Mouse (Mus musculus): ENCODE measurements around the gene Gna13. TPM values are rescaled to one million over a fixed set of nuclear protein-coding genes. Genes with fewer than 3 reads are reported as not detected.

Gene Gna13
- total and polyA plus RNA-seq, 2 experiments from 2014 or later = 44.4 to 55.0 TPM

- Histone ChIP-seq H3K4me2 (ENCODE audit: low read depth, low read length) (peak overlapping the region; percentile 89), H3K36me3 (ENCODE audit: insufficient read depth, low read length) (no peaks in the 10 kb centered on the region), H3K27ac (peak overlapping the region; percentile 98; the same call in 1 of the 2 replicates), H3K9me3 (ENCODE audit: low read length) (no peaks in the 10 kb centered on the region), H3K27me3 (ENCODE audit: insufficient read depth, low read length) (no peaks in the 10 kb centered on the region), H3K4me3 (ENCODE audit: low read length) (no peak overlapping the region), H3K4me1 (ENCODE audit: insufficient read depth, low read length) (peaks cover 44% of the 10 kb centered on the region), H3K9ac (replicated peaks; ENCODE audit: low read length) (no peak overlapping the region; the same call in 1 of the 2 replicates)
- DNase-seq (ENCODE audit: low spot score) = no peak
- no peak for ATAC-seq
- WGBS = 74% methylated on average over 7 of the region's 7 CpGs
- no peak for TF ChIP-seq CTCF (IDR thresholded peaks at IDR 0.05; ENCODE audit: low read depth)
These were observed 1.4 kb upstream of the Gna13 start for GRCm38 (mm10) chr11:109361241-109361630.

- no peaks in the 10 kb centered on the region for H3K36me3 ChIP-seq (ENCODE audit: insufficient read depth, low read length)
- ATAC-seq (no peak), DNase-seq (ENCODE audit: low spot score) (no peak)
- peak overlapping the region; percentile 98 for H3K27ac ChIP-seq
- no peak for TF ChIP-seq CTCF (IDR thresholded peaks at IDR 0.05; ENCODE audit: low read depth)
- WGBS = 7% methylated on average over 27 of the region's 27 CpGs
- H3K4me1 ChIP-seq (ENCODE audit: insufficient read depth, low read length) = peaks cover 44% of the 10 kb centered on the region
- no peaks in the 10 kb centered on the region for H3K9me3 ChIP-seq (ENCODE audit: low read length)
- H3K4me2 ChIP-seq (ENCODE audit: low read depth, low read length) = peak overlapping the region; percentile 89
- peak overlapping the region; percentile 94 for H3K9ac ChIP-seq (replicated peaks; ENCODE audit: low read length)
- no peaks in the 10 kb centered on the region for H3K27me3 ChIP-seq (ENCODE audit: insufficient read depth, low read length)
- H3K4me3 ChIP-seq (ENCODE audit: low read length) = peak overlapping the region; percentile 96
These were observed 784 bp upstream of the Gna13 start for GRCm38 (mm10) chr11:109361631-109362462.

GRCm38 (mm10) chr11:109363191-109364133 lies 831 bp downstream of the Gna13 start:
- peak overlapping the region; percentile 96 for H3K4me3 ChIP-seq (ENCODE audit: low read length)
- H3K36me3 ChIP-seq (ENCODE audit: insufficient read depth, low read length) = no peaks in the 10 kb centered on the region
- DNase-seq (ENCODE audit: low spot score) (no peak), ATAC-seq (peak; percentile 43)
- H3K9me3 ChIP-seq (ENCODE audit: low read length) = no peaks in the 10 kb centered on the region
- H3K27ac ChIP-seq = peak overlapping the region; percentile 98
- peak overlapping the region; percentile 89 for H3K4me2 ChIP-seq (ENCODE audit: low read depth, low read length)
- peaks cover 51% of the 10 kb centered on the region for H3K4me1 ChIP-seq (ENCODE audit: insufficient read depth, low read length)
- 2% methylated on average over 49 of the region's 53 CpGs for WGBS
- no peak for TF ChIP-seq CTCF (IDR thresholded peaks at IDR 0.05; ENCODE audit: low read depth)
- peak overlapping the region; percentile 94 for H3K9ac ChIP-seq (replicated peaks; ENCODE audit: low read length)
- no peaks in the 10 kb centered on the region for H3K27me3 ChIP-seq (ENCODE audit: insufficient read depth, low read length)

- no peak for TF ChIP-seq CTCF (IDR thresholded peaks at IDR 0.05; ENCODE audit: low read depth)
- peaks cover 47% of the 10 kb centered on the region for H3K4me1 ChIP-seq (ENCODE audit: insufficient read depth, low read length)
These were observed 1.7 kb downstream of the Gna13 start for GRCm38 (mm10) chr11:109364337-109364736.

GRCm38 (mm10) chr11:109364881-109365280 lies 2.2 kb downstream of the Gna13 start:
- H3K4me1 ChIP-seq (ENCODE audit: insufficient read depth, low read length) = peaks cover 43% of the 10 kb centered on the region
- no peak for TF ChIP-seq CTCF (IDR thresholded peaks at IDR 0.05; ENCODE audit: low read depth)

More at GRCm38 (mm10) chr11:109364337-109364736, 1.7 kb downstream of the Gna13 start:
- H3K4me3 ChIP-seq (ENCODE audit: low read length) = peak overlapping the region; percentile 96
- 42% methylated on average over 2 of the region's 2 CpGs for WGBS
- peak overlapping the region; percentile 40; the same call in 1 of the 2 replicates for H3K9ac ChIP-seq (replicated peaks; ENCODE audit: low read length)
- ATAC-seq = no peak
- no peaks in the 10 kb centered on the region for H3K36me3 ChIP-seq (ENCODE audit: insufficient read depth, low read length)
- H3K27ac ChIP-seq = no peak overlapping the region; the same call in 1 of the 2 replicates
- no peaks in the 10 kb centered on the region for H3K9me3 ChIP-seq (ENCODE audit: low read length)
- peak overlapping the region; percentile 89 for H3K4me2 ChIP-seq (ENCODE audit: low read depth, low read length)
- no peak for DNase-seq (ENCODE audit: low spot score)
- H3K27me3 ChIP-seq (ENCODE audit: insufficient read depth, low read length) = no peaks in the 10 kb centered on the region

GRCm38 (mm10) chr11:109365818-109366217 lies 3.2 kb downstream of the Gna13 start:
- 78% methylated on average over 5 of the region's 5 CpGs for WGBS
- no peak for ATAC-seq
- Histone ChIP-seq H3K4me2 (ENCODE audit: low read depth, low read length) (peak overlapping the region; percentile 89), H3K27me3 (ENCODE audit: insufficient read depth, low read length) (no peaks in the 10 kb centered on the region), H3K27ac (no peak overlapping the region), H3K9me3 (ENCODE audit: low read length) (no peaks in the 10 kb centered on the region), H3K9ac (replicated peaks; ENCODE audit: low read length) (no peak overlapping the region), H3K4me3 (ENCODE audit: low read length) (peak overlapping the region; percentile 96; the same call in 1 of the 2 replicates), H3K4me1 (ENCODE audit: insufficient read depth, low read length) (peaks cover 35% of the 10 kb centered on the region), H3K36me3 (ENCODE audit: insufficient read depth, low read length) (no peaks in the 10 kb centered on the region)
- no peak for DNase-seq (ENCODE audit: low spot score)
- no peak for TF ChIP-seq CTCF (IDR thresholded peaks at IDR 0.05; ENCODE audit: low read depth)

More at GRCm38 (mm10) chr11:109364881-109365280, 2.2 kb downstream of the Gna13 start:
- H3K9me3 ChIP-seq (ENCODE audit: low read length) = no peaks in the 10 kb centered on the region
- no peak overlapping the region; the same call in 1 of the 2 replicates for H3K27ac ChIP-seq
- no peak for ATAC-seq
- peak overlapping the region; percentile 89 for H3K4me2 ChIP-seq (ENCODE audit: low read depth, low read length)
- no peak for DNase-seq (ENCODE audit: low spot score)
- peak overlapping the region; percentile 96 for H3K4me3 ChIP-seq (ENCODE audit: low read length)
- 73% methylated on average over 10 of the region's 10 CpGs for WGBS
- no peaks in the 10 kb centered on the region for H3K27me3 ChIP-seq (ENCODE audit: insufficient read depth, low read length)
- H3K36me3 ChIP-seq (ENCODE audit: insufficient read depth, low read length) = no peaks in the 10 kb centered on the region
- H3K9ac ChIP-seq (replicated peaks; ENCODE audit: low read length) = peak overlapping the region; percentile 19; the same call in 1 of the 2 replicates

Measured in hindbrain, postnatal 0 days (tissue).